Mouse (Mus musculus) stomach, embryonic 14.5 days (tissue): Measurements from ENCODE around the gene Rspo3. TPM values are rescaled to one million over a fixed set of nuclear protein-coding genes. Genes with fewer than 3 reads are reported as not detected.

ENCODE experiments used
- ATAC-seq: fragments of 200-750 bp; cut with Nextera tagmentation; 2 replicates; pipeline ENCODE4 v1.8.0; 2017; ENCODE audit warnings: low read depth, moderate TSS enrichment; ENCODE audit not compliant: insufficient number of reproducible peaks, insufficient read depth, low FRiP score
- H3K27ac ChIP-seq: fragments of 300-500 bp; sonication (generic); 2 replicates; pipeline ENCODE4 v1.5.1; 2014; ENCODE audit warnings: mild to moderate bottlenecking, low read length, moderate library complexity, mixed read lengths
- H3K27me3 ChIP-seq: fragments of 300-500 bp; sonication (generic); 2 replicates; pipeline ENCODE4 v1.6.1; 2014; ENCODE audit warnings: low read length, control low read depth, mixed read lengths; ENCODE audit not compliant: control insufficient read depth, insufficient read depth
- H3K36me3 ChIP-seq: fragments of 300-500 bp; sonication (generic); 2 replicates; pipeline ENCODE4 v1.6.1; 2014; ENCODE audit warnings: mild to moderate bottlenecking, control low read depth, low read length, moderate library complexity, mixed read lengths; ENCODE audit not compliant: control insufficient read depth, insufficient read depth
- H3K4me1 ChIP-seq: fragments of 300-500 bp; sonication (generic); 2 replicates; pipeline ENCODE4 v1.6.1; 2014; ENCODE audit warnings: low read length, control low read depth, mixed read lengths; ENCODE audit not compliant: control insufficient read depth, insufficient read depth
- H3K4me2 ChIP-seq: fragments of 300-500 bp; sonication (generic); replicated peaks from 2 replicates; pipeline ENCODE4 v1.6.1; 2014; ENCODE audit warnings: low read depth, low read length, control low read depth
- H3K4me3 ChIP-seq: fragments of 300-500 bp; sonication (generic); 2 replicates; pipeline ENCODE4 v1.5.1; 2014; ENCODE audit warnings: low read depth, low read length, control low read depth
- H3K9ac ChIP-seq: fragments of 300-500 bp; sonication (generic); replicated peaks from 2 replicates; pipeline ENCODE4 v1.6.1; 2014; ENCODE audit warnings: low read depth, mild to moderate bottlenecking, control low read depth, low read length, moderate library complexity, mixed read lengths
- H3K9me3 ChIP-seq: fragments of 300-500 bp; sonication (generic); 2 replicates; pipeline ENCODE4 v1.6.1; 2016; ENCODE audit warnings: low read depth, low read length, control low read depth; ENCODE audit not compliant: control insufficient read depth
- WGBS: fragments of 180-500 bp; shearing (Covaris S2); extraction: QIAGEN DNeasy Blood & Tissue Kit; methylation state at CpG from one replicate; pipeline ENCODE4 v1.1.7; 2014; 5-methylcytosine and 5-hydroxymethylcytosine counted together
- polyA plus RNA-seq: library from polyadenylated mRNA; unstranded; fragments of >200 nt; fragmentation: Nextera tagmentation; extraction: Ambion mirVana; gene quantifications from 2 replicates; pipeline ENCODE4 v1.2.1, GENCODE M21; 2014

Gene Rspo3
- polyA plus RNA-seq, 1 experiment from 2014 or later: 19.3 TPM

GRCm38 (mm10) chr10:29480945-29481344 lies 54.7 kb downstream of the Rspo3 start:
- 18% methylated on average over 1 of the region's 1 CpGs for WGBS
- ATAC-seq: no peak

GRCm38 (mm10) chr10:29479401-29479800 lies 56.3 kb downstream of the Rspo3 start:
- ATAC-seq: peak; percentile 71; the same call in 1 of the 2 replicates

More at GRCm38 (mm10) chr10:29480945-29481344, 54.7 kb downstream of the Rspo3 start:
- Histone ChIP-seq H3K9me3 (no peaks in the 10 kb centered on the region), H3K27ac (no peak overlapping the region), H3K36me3 (no peaks in the 10 kb centered on the region), H3K4me1 (no peaks in the 10 kb centered on the region), H3K4me3 (no peak overlapping the region), H3K4me2 (no peak overlapping the region), H3K27me3 (no peaks in the 10 kb centered on the region), H3K9ac (no peak overlapping the region)

GRCm38 (mm10) chr10:29470454-29470853 lies 65.2 kb downstream of the Rspo3 start:
- Histone ChIP-seq H3K9me3 (no peaks in the 10 kb centered on the region), H3K27me3 (no peaks in the 10 kb centered on the region)
- WGBS: 56% methylated on average over 5 of the region's 5 CpGs

More at GRCm38 (mm10) chr10:29479401-29479800, 56.3 kb downstream of the Rspo3 start:
- Histone ChIP-seq H3K4me1 (no peaks in the 10 kb centered on the region), H3K4me3 (no peak overlapping the region), H3K27ac (no peak overlapping the region), H3K27me3 (no peaks in the 10 kb centered on the region), H3K9ac (no peak overlapping the region), H3K36me3 (no peaks in the 10 kb centered on the region), H3K9me3 (no peaks in the 10 kb centered on the region), H3K4me2 (no peak overlapping the region)
- 37% methylated on average over 3 of the region's 3 CpGs for WGBS

GRCm38 (mm10) chr10:29460100-29460499 lies 75.6 kb downstream of the Rspo3 start:
- H3K4me3 ChIP-seq: no peak overlapping the region
- WGBS: 42% methylated on average over 3 of the region's 3 CpGs
- H3K36me3 ChIP-seq: no peaks in the 10 kb centered on the region
- no peak overlapping the region for H3K4me2 ChIP-seq
- H3K27me3 ChIP-seq: no peaks in the 10 kb centered on the region
- no peaks in the 10 kb centered on the region for H3K9me3 ChIP-seq
- no peak for ATAC-seq
- no peaks in the 10 kb centered on the region for H3K4me1 ChIP-seq
- H3K9ac ChIP-seq: no peak overlapping the region
- H3K27ac ChIP-seq: no peak overlapping the region

More at GRCm38 (mm10) chr10:29470454-29470853, 65.2 kb downstream of the Rspo3 start:
- H3K4me3 ChIP-seq: no peak overlapping the region
- H3K4me2 ChIP-seq: no peak overlapping the region
- H3K9ac ChIP-seq: no peak overlapping the region
- H3K4me1 ChIP-seq: no peaks in the 10 kb centered on the region
- H3K27ac ChIP-seq: no peak overlapping the region
- H3K36me3 ChIP-seq: no peaks in the 10 kb centered on the region
- ATAC-seq: no peak

- ATAC-seq: no peak
- 71% methylated on average over 2 of the region's 2 CpGs for WGBS
Measured at GRCm38 (mm10) chr10:29459632-29460031, 76.0 kb downstream of the Rspo3 start.

GRCm38 (mm10) chr10:29445076-29445475 lies 90.6 kb downstream of the Rspo3 start:
- Histone ChIP-seq H3K36me3 (no peaks in the 10 kb centered on the region), H3K27ac (no peak overlapping the region), H3K9me3 (no peaks in the 10 kb centered on the region), H3K4me1 (no peaks in the 10 kb centered on the region), H3K4me2 (no peak overlapping the region), H3K4me3 (no peak overlapping the region), H3K9ac (no peak overlapping the region), H3K27me3 (no peaks in the 10 kb centered on the region)
- WGBS: 74% methylated on average over 3 of the region's 3 CpGs
- no peak for ATAC-seq

More at GRCm38 (mm10) chr10:29459632-29460031, 76.0 kb downstream of the Rspo3 start:
- Histone ChIP-seq H3K9ac (no peak overlapping the region), H3K27ac (no peak overlapping the region), H3K9me3 (no peaks in the 10 kb centered on the region), H3K4me2 (no peak overlapping the region), H3K27me3 (no peaks in the 10 kb centered on the region), H3K4me1 (no peaks in the 10 kb centered on the region), H3K4me3 (no peak overlapping the region), H3K36me3 (no peaks in the 10 kb centered on the region)

- ATAC-seq: no peak
- WGBS: 51% methylated on average over 5 of the region's 5 CpGs
- Histone ChIP-seq H3K4me1 (no peaks in the 10 kb centered on the region), H3K36me3 (no peaks in the 10 kb centered on the region), H3K9ac (no peak overlapping the region), H3K4me3 (no peak overlapping the region), H3K27me3 (no peaks in the 10 kb centered on the region), H3K4me2 (no peak overlapping the region), H3K9me3 (no peaks in the 10 kb centered on the region), H3K27ac (no peak overlapping the region)
Measured at GRCm38 (mm10) chr10:29441297-29441696, 94.4 kb downstream of the Rspo3 start.

GRCm38 (mm10) chr10:29432935-29433453 lies 102.7 kb downstream of the Rspo3 start:
- Histone ChIP-seq H3K4me1 (no peaks in the 10 kb centered on the region), H3K9me3 (no peaks in the 10 kb centered on the region), H3K27me3 (no peaks in the 10 kb centered on the region), H3K27ac (no peak overlapping the region), H3K4me2 (no peak overlapping the region), H3K36me3 (no peaks in the 10 kb centered on the region), H3K4me3 (no peak overlapping the region), H3K9ac (no peak overlapping the region)
- no peak for ATAC-seq
- WGBS: 76% methylated on average over 1 of the region's 1 CpGs

GRCm38 (mm10) chr10:29426660-29427059 lies 109.0 kb downstream of the Rspo3 start:
- Histone ChIP-seq H3K9me3 (no peaks in the 10 kb centered on the region), H3K27ac (no peak overlapping the region), H3K9ac (no peak overlapping the region), H3K4me3 (no peak overlapping the region), H3K4me2 (no peak overlapping the region), H3K27me3 (no peaks in the 10 kb centered on the region), H3K4me1 (no peaks in the 10 kb centered on the region), H3K36me3 (no peaks in the 10 kb centered on the region)
- no peak for ATAC-seq
- 85% methylated on average over 2 of the region's 2 CpGs for WGBS
